Mouse (Mus musculus) CD4-positive, CD25-positive, alpha-beta regulatory T cell, adult 4 months (primary cell): ENCODE results near the gene Mfsd4b1. TPM values are rescaled to one million over a fixed set of nuclear protein-coding genes. Genes with fewer than 3 reads are reported as not detected.

Source experiments
- ATAC-seq: one replicate; pipeline ENCODE4 v1.8.0; 2017
- polyA plus RNA-seq, 2 experiments: library from polyadenylated mRNA; unstranded; fragments of 100-300 nt; shearing (Covaris generic); gene quantifications; one replicate each; pipeline ENCODE4 v1.2.1; 2017

Gene Mfsd4b1
- not detected for polyA plus RNA-seq

DNA sequence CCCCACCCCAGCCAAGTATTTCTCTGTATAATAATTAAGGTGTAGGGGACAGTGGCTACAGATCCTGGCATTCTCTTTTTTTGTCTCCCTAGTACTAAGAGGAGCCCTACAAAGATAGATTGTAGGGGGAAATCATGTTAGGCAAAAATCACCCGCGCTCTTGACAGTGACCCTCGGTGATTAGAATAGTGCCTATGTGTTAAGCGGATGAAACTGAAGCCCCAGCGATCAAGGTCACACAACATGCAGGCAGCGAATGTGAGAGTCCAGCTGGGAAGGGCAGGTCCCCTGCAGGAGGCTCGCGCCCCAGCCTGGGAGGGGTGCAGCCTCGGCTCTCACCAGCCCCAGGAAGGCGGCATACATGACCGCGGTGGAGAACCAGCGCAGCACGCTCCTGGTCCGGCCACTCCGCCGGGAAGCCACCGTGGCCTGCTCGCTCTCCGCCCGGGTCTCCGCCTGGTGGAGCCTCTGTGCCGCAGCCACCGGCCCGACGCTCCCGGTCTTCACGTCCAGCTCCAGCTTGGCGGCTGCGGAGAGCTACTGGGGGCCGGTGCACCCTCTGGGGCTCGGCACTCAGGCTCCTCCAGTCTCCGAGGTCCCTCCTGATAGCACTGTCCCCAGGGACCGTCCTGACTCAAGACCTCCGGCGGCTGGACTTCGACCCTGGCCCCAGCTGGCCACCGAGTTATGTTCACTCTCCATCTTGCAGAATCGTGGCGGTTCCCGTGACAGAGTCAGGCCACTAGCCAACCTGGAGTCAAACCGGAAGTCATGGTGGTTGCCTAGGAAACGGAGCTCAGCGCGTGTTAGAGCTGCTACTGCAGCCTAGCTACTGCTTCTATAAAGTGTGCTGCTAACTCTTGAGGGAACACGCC, at the start of gene Mfsd4b1:
Mfsd4b1 (minus strand) TSS at position 715 of the 875 bp plus-strand sequence.
- ATAC-seq, result peak; percentile 100

DNA sequence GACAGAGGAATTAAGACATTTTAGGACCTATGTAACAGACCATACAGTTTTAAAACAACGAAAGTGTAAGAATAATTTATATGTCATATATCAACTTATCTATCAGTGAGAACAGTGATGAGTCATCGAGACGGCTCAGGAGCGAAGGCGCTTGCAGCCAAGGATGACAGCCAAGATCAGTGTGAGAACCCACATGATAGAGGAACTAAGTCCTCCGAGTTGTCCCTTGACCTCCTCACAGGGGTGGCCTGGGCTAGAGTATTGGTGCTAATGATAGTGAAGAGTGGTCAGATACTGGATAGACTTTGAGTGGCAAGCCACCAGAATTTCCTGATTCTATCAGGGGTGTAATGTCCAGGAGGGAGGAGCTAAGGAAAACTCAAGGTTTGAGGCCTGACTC, 48.5 kb upstream of the Mfsd4b1 start:
- no peak for ATAC-seq

DNA sequence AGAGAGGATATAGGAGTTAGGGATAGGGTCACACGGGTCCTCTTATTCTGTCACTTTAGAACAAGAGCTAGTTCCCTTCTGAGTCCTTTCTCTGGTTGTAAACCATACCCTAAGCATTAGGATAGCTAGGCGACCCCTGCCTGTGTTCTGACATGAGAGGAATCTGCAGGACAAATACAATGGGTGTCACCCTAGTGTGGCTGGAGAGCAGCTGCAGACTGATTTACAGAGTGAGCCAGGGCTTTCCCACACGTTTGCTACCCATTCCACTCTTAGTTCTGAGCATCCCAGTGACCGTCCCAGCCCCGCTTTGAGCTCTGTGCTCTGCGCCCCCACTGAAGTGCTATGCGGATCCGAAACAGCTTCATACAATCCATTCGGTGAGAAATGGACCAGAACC, 45.6 kb upstream of the Mfsd4b1 start:
- no peak for ATAC-seq

DNA sequence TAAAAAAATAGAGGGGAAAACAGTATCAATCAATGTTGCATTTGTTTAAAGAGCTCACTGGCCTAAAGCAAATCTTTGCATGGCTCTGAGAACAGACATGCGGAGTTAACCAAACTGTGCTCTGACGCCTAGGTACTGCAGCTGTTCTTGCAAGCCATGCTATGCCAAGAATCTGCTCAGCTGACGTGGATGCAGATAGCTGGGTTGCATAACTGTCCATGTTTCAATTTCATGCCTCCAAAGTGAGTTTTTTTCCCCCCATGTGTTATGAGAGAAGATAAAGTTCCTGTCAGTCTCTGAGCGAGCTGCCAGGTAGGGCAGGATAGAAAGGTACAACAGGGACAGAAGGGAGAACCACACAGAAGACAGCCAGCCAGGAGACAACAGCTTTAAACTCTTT, 44.2 kb upstream of the Mfsd4b1 start:
- no peak for ATAC-seq

DNA sequence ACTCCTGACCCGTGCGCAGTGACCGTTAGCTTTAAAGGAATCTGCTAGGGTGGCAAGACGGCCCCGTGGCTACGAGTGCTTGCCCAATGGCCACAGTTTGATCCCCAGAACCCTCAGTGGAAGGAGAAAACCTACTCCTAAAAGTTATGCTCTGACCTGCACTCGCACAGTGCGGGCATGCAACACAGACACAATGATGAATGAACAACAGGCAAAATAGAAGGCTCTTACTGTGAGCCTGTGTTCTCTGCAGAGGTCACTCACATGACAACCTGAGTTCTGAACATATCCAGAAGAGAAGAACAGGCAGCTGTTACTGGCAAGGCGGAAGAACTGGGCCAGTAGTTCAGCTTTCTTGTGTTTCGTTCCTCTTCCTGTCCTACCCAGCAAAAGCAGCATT, 43.5 kb upstream of the Mfsd4b1 start:
- ATAC-seq, result no peak

DNA sequence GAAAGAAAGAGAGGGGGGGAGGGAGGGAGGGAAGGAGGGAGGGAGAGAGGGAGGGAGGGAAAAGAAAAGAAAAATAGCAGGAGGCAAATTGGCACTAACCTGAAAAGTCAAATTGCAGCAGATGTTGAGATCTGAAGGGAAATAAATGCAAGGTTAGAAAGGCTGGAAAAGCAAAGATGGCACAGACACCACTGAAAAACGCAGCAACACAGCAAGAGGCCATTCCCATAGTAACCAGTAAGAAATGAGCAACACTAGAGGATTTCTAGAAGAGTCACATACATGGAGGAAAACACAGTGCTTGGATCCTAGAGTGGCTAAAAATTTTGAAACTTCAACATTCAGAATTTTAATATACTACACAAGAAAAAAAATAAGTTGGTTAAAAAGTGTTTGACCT, 42.5 kb upstream of the Mfsd4b1 start:
- ATAC-seq, result no peak

DNA sequence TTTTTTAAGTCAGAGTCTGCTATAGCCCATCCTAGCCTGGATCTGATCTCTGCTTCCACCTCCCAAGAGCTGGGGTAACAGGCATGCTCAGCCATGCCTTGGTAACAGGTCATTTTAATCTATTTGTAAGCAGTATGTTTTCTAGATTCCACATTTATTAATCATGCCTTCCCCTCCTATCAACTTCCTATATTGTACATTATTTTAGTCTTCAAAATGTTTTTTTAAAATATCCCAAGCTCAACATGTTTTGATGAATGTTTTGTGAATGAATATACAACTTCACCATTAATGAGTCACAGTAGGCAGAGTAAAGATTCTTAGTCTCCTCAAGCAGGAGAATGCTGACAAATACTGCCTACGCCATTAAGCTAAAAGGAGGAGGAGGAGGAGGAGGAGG, 42.0 kb upstream of the Mfsd4b1 start:
- ATAC-seq, result no peak

DNA sequence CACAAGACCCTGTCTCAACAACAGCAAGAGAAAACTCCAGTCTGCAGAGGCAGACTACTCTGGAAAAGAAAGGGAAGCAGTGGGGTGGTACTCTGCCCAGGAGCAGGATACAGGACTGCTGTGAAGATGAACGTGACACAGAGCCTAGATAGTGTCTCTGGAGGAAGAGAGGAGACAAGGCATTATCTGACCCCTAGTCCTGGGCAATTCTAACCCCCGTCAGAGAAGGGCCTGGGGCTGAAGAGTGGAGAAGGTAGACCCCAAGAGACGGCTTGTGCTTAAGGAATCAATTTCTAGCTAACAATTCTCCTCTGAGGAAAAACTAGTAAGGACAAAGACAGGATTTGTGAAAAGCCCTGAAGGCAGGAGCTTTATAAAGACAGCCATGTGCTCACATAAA, 40.3 kb upstream of the Mfsd4b1 start:
- no peak for ATAC-seq

DNA sequence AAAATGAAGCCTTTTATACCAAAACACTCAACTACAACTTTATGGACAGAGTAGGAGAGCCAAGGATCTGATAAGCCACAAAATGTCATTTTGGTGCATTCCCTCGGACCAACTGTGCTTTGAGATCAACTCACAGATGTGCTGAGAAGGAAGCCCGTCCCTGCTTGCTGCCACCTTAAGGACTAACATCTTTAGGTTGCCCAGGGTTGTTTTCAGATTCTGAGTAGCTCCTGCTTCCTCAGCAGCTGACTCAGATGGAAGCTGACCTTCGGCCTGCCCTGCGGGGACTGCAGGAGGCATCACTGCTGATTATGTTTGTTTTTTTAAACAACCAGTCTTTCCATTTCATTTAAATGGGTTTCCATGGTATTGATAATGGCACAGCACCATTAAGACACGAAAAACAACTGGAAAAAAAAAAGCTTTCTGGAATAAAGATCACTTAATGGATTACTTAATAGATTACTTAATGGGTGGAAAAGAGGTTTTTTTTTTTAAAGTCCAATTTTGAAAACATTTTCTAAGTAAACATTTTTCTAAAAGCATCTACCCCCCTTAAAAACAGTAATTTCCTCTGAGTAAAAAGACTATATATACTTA, 38.3 kb upstream of the Mfsd4b1 start:
- no peak for ATAC-seq

DNA sequence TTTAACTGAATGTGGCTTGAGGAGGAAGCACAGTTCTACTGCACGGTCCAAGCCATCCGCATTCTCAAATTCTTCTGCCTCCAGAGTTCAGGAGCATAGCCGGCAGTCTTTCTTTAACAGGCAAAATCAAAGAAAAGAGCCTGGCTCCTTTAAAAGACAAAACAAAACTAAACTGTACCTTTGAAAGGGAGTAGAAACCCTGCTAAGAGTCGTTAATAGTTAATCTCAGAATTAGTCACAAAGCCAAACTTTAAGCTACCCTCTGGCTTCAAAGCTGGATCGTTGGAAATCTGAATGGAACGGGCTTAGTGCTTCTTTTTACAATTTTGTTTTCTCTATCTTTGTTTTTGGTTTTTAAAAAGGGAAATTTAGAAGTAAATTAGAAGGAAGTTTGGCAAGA, 37.7 kb upstream of the Mfsd4b1 start:
- ATAC-seq, result no peak

DNA sequence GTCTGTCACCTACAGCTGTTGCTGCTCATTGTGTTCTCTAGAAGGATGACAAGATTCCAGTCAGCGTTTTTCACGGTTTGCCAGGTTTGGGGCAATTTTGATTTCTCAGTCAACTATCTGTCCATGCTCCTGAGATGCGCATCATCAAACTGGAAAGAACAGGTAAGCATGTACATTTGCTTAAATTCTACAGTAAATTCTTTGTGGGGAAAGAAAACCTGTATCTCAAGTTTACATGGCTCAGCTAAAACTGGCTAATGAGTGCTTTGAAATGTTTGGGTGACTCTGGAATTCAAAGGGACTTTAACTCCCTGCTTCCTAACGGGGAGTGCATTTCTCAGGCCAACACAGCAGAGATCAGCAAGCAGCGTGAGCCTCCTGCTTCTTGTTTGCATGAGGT, 36.9 kb upstream of the Mfsd4b1 start:
- ATAC-seq, result no peak

DNA sequence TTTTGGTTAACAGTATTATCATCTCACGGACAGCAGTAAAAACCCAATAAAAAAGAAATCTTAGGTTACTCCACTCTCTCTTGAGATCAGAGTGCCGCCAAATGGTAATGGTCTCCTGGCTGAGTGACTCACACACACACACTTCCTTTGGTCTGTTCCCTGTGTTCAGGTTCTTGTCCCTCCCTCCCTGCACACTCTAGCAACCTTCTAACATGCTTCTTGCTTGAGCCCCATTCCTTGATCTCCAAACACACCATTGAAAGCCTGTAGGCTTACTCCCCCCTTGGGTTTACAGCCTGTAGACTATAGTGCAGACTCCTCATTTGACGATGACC, 33.7 kb upstream of the Mfsd4b1 start:
- ATAC-seq, result no peak

DNA sequence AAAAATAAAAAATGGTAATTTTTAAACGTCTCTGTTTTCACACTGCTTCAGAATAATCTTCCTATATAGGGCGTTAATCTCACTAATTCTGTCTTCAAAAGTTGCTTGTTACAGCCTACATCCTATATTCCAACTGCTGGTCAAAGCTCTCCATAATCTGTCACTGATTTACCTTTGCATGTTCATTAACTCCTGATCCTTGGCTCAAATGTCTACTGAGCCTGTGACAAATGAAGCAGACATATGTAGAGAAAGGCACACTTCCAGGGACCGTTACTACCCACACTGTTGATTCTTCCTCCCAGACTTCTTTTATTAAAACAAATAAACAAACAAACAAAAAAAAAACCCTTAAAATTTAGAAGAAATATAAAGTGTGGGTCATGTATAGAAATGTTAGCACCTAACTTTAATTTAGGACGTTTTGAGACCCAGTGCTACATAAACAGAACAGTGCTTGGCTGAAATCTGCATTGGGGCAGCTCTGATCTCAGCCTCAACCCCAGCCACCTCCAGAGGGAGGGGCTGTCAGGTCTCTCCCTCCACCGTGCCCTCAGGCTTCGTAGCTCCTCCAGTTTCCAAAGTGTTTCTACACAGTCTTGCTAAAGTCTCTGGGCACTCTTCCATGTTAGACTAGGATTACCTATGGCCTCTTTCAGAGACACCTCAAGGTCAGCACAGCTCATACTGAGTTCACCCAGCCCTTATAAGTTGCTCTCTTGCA, 33.2 kb upstream of the Mfsd4b1 start:
- no peak for ATAC-seq

DNA sequence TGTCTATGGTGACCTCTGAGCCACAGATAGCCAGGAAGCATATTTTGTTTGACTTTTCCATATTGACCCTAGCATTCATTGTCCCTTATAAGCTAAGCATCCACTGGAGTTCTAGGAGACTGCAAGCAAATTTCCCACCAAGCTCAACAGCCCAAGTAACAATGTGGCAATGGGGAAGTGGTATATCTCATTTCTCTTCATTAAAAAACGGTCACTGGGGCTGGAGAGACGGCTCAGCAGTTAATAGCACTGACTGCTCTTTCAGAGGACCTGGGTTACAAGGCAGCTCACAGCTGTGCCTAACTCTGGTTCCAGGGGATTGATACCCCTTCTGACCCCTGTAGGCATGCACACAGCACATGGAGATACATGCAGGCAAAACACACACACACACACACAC, 32.5 kb upstream of the Mfsd4b1 start:
- no peak for ATAC-seq

DNA sequence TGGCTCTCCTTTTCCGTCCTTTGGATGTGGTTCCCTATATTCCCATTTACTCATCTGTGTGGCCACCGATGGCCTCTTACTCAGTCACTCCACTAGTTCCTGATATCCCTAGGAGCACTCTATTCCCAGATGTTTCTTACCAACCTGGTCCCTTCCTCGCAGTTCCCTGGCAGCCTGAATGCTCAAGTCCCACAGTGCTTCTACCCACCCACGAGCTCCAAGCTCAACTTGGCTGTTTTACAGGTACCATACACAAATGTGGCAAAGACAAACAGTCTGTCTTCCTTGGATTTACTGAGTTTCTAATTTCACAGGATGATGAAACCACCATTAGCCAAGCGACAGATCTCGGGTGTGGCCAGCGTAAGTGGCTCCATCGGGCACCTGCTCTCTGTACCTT, 29.4 kb upstream of the Mfsd4b1 start:
- no peak for ATAC-seq

DNA sequence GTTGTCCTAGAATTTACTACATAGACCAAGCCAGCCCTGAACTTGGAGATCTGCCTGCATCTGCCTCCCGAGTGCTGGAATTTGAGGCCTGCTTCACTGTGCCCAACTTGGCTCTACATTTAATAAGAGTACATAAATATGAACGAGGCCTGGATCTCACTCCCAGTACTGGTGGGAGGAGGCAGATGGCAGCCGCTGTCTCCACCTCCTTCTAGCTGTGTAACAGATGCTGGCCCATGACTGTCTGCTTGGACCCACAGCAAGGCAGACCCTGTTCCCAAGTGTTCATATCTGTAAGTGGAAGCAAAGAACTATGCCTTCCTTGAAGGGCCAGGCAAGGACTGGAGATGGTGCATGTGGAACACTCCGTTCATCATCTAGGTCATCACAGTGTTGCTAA, 28.8 kb upstream of the Mfsd4b1 start:
- ATAC-seq, result no peak

DNA sequence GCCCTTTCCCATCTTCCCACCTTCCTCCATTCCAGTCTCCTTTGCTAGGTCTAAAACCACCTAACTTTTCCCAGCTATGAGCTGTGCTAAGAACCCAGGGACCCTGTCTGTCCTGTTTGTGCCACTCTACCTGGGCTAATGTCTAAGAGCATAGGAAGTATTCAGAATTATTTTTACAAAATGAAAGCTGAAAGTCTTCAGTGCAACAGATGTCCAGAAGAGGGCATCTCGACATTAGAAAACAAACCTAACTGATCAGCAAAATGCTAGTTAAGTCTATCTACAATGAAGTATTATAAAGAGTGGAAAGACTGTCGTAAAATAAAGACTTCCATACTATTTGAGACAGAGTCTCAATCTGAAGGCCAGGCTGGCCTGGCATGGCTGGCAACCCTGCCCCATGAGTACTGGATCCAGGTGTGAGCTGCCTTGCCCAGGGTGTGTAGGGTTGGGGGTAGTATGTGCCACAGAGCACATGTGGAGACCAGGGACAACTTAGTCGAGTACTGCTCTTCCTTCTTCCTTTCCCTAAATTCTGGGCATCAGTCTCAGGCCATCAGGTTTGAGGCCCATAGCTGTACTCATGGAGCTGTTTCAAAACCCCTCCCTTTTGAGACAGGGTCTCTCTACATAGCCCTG, 28.3 kb upstream of the Mfsd4b1 start:
- peak; percentile 80 for ATAC-seq

DNA sequence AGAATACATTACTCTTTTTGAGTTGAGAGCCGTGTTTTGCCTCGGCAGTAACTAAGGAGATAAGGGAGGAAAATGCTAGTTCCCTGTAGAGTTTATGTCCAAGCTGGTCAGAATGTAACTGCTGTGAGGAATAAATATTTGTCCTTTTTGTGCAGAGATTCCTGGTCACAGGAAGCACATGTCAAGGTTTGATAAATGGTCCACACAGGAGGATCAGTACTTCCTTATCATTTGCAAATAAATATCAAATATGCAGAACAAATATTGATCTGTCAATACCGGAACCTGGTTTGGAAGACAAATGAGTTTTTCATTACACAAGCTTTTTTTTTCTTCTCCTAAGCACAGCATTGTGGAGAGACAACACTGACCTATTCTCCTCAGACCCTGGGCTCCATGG, 26.9 kb upstream of the Mfsd4b1 start:
- ATAC-seq, result no peak

DNA sequence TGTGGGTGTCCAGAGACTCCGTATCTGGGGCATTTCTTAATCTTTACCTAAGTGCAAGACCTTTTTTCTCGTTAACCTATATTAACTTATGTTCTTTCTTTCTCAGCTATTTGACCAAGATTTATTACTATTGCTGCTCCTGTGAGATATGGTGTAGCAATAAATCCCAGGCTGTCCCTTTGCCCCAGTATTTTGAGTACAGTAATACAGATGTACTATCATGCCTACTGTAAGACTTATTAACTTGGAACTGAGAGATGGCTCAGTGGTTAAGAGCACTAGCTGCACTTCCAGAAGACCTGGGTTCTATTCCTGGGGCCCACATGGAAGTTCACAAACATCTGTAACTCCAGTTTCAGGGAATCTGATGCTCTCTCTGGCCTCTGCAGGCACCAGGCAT, 25.7 kb upstream of the Mfsd4b1 start:
- ATAC-seq, result no peak

DNA sequence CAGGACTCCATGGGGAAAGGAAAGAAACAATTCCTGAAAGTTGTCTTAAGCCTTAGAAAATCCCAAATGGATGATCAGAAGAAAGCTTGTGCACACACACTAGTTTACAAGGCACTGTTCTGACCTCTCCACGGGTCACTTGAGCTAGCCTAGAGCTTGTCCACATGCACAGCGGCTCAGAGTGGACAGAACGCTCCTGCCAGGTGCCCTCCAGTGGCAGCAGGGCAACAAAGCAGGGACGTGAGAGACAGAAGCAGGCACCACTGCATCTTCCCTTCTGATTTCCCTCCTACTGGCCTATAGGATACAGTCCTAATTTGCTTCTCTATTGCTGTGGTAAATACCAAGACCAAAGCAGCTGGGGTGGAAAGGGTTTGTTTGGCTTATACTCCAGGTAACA, 16.3 kb upstream of the Mfsd4b1 start:
- ATAC-seq, result no peak

DNA sequence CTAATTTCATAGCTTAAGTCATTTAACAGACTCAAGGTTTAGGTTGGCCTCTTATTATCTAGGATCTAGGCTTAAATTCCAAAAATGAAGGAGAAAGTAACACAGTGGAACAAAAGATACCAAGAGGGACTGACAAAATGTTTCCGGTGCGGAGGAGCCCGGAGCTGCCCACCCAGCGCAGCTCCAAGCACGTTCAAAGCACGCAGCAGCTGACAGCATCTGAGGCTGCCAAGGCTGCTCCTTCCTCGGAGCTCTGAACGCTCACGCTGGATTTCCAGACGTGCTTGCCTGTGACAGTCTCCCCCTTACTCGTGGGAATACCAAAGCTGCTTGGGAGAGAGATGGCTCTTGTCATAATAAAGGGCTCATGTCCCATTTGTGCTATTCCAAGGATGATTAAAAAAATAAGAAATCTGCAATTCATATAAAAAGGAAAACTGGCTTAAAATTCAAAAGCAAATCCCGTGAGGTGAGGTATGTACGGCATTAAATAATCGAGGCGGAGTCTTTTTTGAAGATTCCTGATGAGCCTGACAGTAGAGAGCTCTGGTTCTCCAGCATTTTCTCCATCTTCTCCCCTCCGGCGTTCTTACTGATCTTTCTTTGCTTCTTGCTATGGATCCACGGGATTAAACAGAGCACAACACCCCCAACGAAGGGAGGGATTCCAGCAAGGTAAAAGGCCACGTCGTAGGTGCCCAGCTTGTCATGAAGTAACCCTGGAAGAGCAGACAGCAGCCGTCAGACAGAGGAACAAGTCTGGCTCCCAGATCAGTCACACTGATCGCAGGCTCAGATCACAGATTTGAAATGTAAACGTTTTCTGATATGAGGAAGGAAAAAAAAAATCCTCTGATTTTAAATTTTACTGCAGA, 11.9 kb upstream of the Mfsd4b1 start:
- no peak for ATAC-seq

DNA sequence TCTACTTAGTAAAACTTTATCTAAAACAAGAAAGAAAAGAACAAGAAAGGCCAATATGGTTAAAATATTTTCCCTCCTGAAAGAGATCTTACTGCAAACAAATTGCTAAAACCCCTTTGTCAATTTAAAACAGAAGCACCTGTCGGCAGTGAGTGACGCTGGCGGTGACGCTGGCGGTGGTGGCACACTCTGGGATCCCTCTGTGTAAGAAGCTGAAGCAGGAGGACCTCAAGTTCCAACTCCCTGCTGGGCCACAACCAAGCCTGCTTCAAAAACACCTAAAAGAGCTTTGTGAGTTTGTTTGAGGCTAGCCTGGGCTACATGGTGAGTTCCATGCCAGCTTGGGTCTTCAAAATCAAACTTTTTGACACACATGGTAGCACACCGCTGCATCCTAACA, 9.9 kb upstream of the Mfsd4b1 start:
- ATAC-seq, result no peak
